Mouse (Mus musculus): ENCODE measurements around the gene Dnaja2. TPM values are rescaled to one million over a fixed set of nuclear protein-coding genes. Genes with fewer than 3 reads are reported as not detected.

Gene Dnaja2
- total RNA-seq, 1 experiment: 158 TPM

DNA sequence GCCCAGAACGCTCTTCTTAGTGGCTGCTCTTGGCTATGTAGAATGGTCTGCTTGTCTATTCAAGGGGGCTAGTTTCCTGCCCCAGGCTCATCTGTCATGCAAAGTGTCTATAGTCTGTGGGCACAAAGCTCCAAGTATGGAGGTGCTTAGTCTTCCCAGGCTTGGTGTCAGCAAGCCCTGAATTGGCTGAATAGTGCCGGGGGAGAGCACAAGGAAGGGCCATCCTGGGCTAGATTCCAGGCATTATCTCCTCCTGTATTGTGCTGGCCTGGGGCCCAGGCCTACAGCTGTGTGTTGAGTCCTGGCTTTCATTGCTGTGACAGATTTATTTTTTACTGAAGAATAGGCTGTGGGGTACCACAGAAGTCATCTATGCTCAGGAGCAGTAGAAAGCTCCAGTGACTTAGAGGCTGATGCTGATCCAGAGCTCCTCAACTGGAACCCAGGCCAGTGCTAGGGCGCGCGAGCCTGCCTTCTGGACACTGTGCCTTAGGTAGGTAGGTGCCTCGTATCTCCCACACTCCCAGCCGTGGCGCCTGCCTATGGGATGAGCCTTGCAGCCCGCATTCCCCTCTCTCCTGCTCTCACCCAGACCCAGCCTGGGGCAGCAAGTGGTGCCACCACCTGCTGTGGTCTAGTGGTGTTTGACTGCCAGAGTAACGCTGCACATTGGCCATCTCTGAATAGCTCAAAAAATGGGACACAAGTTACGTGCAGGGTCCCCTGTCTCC is 54.0 kb downstream of the Dnaja2 start:
- no peak overlapping the region for H3K9ac ChIP-seq (ENCODE audit: insufficient read depth, low read depth, low read length, poor library complexity, severe bottlenecking)

DNA sequence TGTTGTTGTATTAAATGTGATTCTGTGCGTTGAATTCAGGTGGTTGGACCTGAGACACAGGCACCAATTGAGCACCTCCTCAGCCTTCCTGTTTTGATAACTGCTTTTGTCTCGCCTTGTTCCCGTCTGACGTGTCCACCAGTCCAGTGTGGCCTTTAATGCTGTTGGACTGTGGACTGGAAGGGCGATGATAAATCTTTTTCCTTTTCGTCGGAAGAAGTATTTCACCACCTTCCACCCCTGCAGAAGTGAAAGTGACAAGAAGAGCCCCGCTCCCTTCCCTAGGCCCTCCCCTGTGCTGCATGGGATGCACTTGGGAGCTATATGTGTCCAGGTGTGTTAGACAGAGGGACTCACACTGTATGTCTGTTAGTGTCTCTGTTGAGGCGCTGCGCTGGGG is 54.7 kb downstream of the Dnaja2 start:
- TF ChIP-seq ZNF384 (IDR thresholded peaks at IDR 0.05; ENCODE audit: low read depth, low read length) (no peak), ZC3H11A (IDR thresholded peaks at IDR 0.05; ENCODE audit: borderline replicate concordance, low read depth, low read length) (no peak), CHD2 (IDR thresholded peaks at IDR 0.05; ENCODE audit: low read depth, low read length) (no peak), HCFC1 (IDR thresholded peaks at IDR 0.05; ENCODE audit: borderline replicate concordance, insufficient read depth, low read length) (no peak), MAFK (IDR thresholded peaks at IDR 0.05; ENCODE audit: insufficient read depth, low read depth, low read length) (no peak)
- Histone ChIP-seq H3K4me1 (ENCODE audit: control insufficient read depth in 2 of 2, insufficient read depth in 2 of 2, low read length in 2 of 2, poor library complexity in 1 of 2) (peaks cover 10 to 35% of the 10 kb centered on the region in 2 experiments; a peak in 3 of 4 replicates), H3K4me3 (ENCODE audit: insufficient read depth in 1 of 2, low read depth in 1 of 2, low read length in 2 of 2, poor library complexity in 1 of 2, severe bottlenecking in 1 of 2) (no peak overlapping the region), H3K27ac (ENCODE audit: insufficient read depth, low read depth, low read length, poor library complexity, severe bottlenecking) (no peak overlapping the region), H3K9me3 (ENCODE audit: control insufficient read depth, insufficient read depth, low read depth, low read length) (no peaks in the 10 kb centered on the region), H3K36me3 (ENCODE audit: control insufficient read depth, insufficient read depth, low read length, poor library complexity, severe bottlenecking) (peaks cover 32% of the 10 kb centered on the region; the same call in 1 of the 2 replicates), H3K9ac (ENCODE audit: insufficient read depth, low read depth, low read length, poor library complexity, severe bottlenecking) (no peak overlapping the region)
- no peak for DNase-seq (ENCODE audit: low read depth, low spot score)
- in situ Hi-C loops (cut with MboI; ENCODE audit: low sequenced_read_pairs in 2 of 2, unreplicated experiment in 2 of 2): no loop called here

More for the DNA sequence above, 54.0 kb downstream of the Dnaja2 start:
- Histone ChIP-seq H3K36me3 (ENCODE audit: control insufficient read depth, insufficient read depth, low read length, poor library complexity, severe bottlenecking) (peaks cover 33% of the 10 kb centered on the region; the same call in 1 of the 2 replicates), H3K9me3 (ENCODE audit: control insufficient read depth, insufficient read depth, low read depth, low read length) (no peaks in the 10 kb centered on the region), H3K27ac (ENCODE audit: insufficient read depth, low read depth, low read length, poor library complexity, severe bottlenecking) (0 out of 2 replicates have a peak overlapping the region, but pooled peaks have one; percentile 4), H3K4me1 (ENCODE audit: control insufficient read depth in 2 of 2, insufficient read depth in 2 of 2, low read length in 2 of 2, poor library complexity in 1 of 2) (peaks cover 10 to 35% of the 10 kb centered on the region in 2 experiments; a peak in 3 of 4 replicates), H3K4me3 (ENCODE audit: insufficient read depth in 1 of 2, low read depth in 1 of 2, low read length in 2 of 2, poor library complexity in 1 of 2, severe bottlenecking in 1 of 2) (no peak overlapping the region)
- in situ Hi-C loops (cut with MboI; ENCODE audit: low sequenced_read_pairs in 2 of 2, unreplicated experiment in 2 of 2): no loop called here
- no peak for DNase-seq (ENCODE audit: low read depth, low spot score)
- TF ChIP-seq CHD2 (IDR thresholded peaks at IDR 0.05; ENCODE audit: low read depth, low read length): no peak
- TF ChIP-seq HCFC1 (IDR thresholded peaks at IDR 0.05; ENCODE audit: borderline replicate concordance, insufficient read depth, low read length): no peak
- no peak for TF ChIP-seq ZC3H11A (IDR thresholded peaks at IDR 0.05; ENCODE audit: borderline replicate concordance, low read depth, low read length)
- no peak for TF ChIP-seq MAFK (IDR thresholded peaks at IDR 0.05; ENCODE audit: insufficient read depth, low read depth, low read length)
- TF ChIP-seq ZNF384 (IDR thresholded peaks at IDR 0.05; ENCODE audit: low read depth, low read length): no peak

DNA sequence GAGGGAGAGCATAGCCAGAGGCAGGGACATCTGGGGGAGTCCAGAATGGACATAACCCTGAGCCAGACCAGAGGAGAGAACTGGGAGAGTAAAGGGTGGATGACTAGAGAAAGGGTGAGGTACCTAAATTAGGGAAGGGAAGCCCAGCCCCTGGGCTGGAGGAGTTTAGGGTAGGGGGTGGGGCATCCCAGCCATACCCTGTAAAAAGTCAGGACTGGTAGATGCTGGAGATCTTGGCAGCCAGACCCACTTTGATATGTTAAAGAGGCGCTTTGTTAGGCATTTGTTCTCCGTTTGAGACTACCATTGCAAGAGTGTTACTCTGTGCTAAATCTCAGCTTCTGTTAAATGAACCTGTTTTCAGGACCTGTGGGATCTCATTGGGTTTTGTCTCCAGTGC is 56.6 kb downstream of the Dnaja2 start:
- peak; percentile 91 for DNase-seq (ENCODE audit: low read depth, low spot score)
- Histone ChIP-seq H3K4me1 (ENCODE audit: control insufficient read depth in 2 of 2, insufficient read depth in 2 of 2, low read length in 2 of 2, poor library complexity in 1 of 2) (peaks cover 12 to 37% of the 10 kb centered on the region in 2 experiments; a peak in 3 of 4 replicates), H3K27ac (ENCODE audit: insufficient read depth, low read depth, low read length, poor library complexity, severe bottlenecking) (no peak overlapping the region; the same call in 1 of the 2 replicates), H3K36me3 (ENCODE audit: control insufficient read depth, insufficient read depth, low read length, poor library complexity, severe bottlenecking) (peaks cover 25% of the 10 kb centered on the region; the same call in 1 of the 2 replicates), H3K4me3 (ENCODE audit: insufficient read depth in 1 of 2, low read depth in 1 of 2, low read length in 2 of 2, poor library complexity in 1 of 2, severe bottlenecking in 1 of 2) (no peak overlapping the region), H3K9me3 (ENCODE audit: control insufficient read depth, insufficient read depth, low read depth, low read length) (no peaks in the 10 kb centered on the region), H3K9ac (ENCODE audit: insufficient read depth, low read depth, low read length, poor library complexity, severe bottlenecking) (no peak overlapping the region)
- in situ Hi-C loops (cut with MboI; ENCODE audit: low sequenced_read_pairs in 2 of 2, unreplicated experiment in 2 of 2): no loop called here
- no peak for TF ChIP-seq ZC3H11A (IDR thresholded peaks at IDR 0.05; ENCODE audit: borderline replicate concordance, low read depth, low read length)
- TF ChIP-seq MAFK (IDR thresholded peaks at IDR 0.05; ENCODE audit: insufficient read depth, low read depth, low read length): no peak
- TF ChIP-seq ZNF384 (IDR thresholded peaks at IDR 0.05; ENCODE audit: low read depth, low read length): no peak
- no peak for TF ChIP-seq HCFC1 (IDR thresholded peaks at IDR 0.05; ENCODE audit: borderline replicate concordance, insufficient read depth, low read length)
- no peak for TF ChIP-seq CHD2 (IDR thresholded peaks at IDR 0.05; ENCODE audit: low read depth, low read length)

DNA sequence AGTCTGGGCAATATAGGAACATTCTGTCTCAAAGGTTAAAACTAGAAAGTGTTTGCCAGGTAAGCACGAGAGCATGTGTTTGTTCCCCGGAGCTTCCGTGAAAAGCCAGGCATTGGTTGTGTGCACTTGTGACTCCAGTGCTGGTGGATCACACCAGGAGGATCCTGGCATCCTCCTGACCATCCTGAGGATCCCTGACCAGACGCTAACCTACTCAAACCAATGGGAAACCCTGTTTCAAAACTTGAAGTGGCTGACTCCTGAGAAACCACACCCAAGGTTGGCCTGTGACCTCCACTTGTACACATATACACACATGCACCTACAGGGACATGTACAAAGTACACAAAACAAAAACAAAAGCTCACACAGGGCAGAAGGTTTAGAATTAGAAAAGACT is 58.4 kb downstream of the Dnaja2 start:
- peaks cover 22% of the 10 kb centered on the region; the same call in 1 of the 2 replicates for H3K36me3 ChIP-seq (ENCODE audit: control insufficient read depth, insufficient read depth, low read length, poor library complexity, severe bottlenecking)
- no peak overlapping the region for H3K27ac ChIP-seq (ENCODE audit: insufficient read depth, low read depth, low read length, poor library complexity, severe bottlenecking)
- no peak for TF ChIP-seq ZNF384 (IDR thresholded peaks at IDR 0.05; ENCODE audit: low read depth, low read length)
- TF ChIP-seq ZC3H11A (IDR thresholded peaks at IDR 0.05; ENCODE audit: borderline replicate concordance, low read depth, low read length): no peak
- TF ChIP-seq HCFC1 (IDR thresholded peaks at IDR 0.05; ENCODE audit: borderline replicate concordance, insufficient read depth, low read length): no peak
- TF ChIP-seq CHD2 (IDR thresholded peaks at IDR 0.05; ENCODE audit: low read depth, low read length): no peak
- TF ChIP-seq MAFK (IDR thresholded peaks at IDR 0.05; ENCODE audit: insufficient read depth, low read depth, low read length): no peak
- H3K9ac ChIP-seq (ENCODE audit: insufficient read depth, low read depth, low read length, poor library complexity, severe bottlenecking): no peak overlapping the region
- DNase-seq (ENCODE audit: low read depth, low spot score): no peak
- in situ Hi-C loops (cut with MboI; ENCODE audit: low sequenced_read_pairs in 2 of 2, unreplicated experiment in 2 of 2): no loop called here
- peaks cover 12 to 27% of the 10 kb centered on the region in 2 experiments for H3K4me1 ChIP-seq (ENCODE audit: control insufficient read depth in 2 of 2, insufficient read depth in 2 of 2, low read length in 2 of 2, poor library complexity in 1 of 2)
- no peaks in the 10 kb centered on the region for H3K9me3 ChIP-seq (ENCODE audit: control insufficient read depth, insufficient read depth, low read depth, low read length)
- no peak overlapping the region for H3K4me3 ChIP-seq (ENCODE audit: insufficient read depth in 1 of 2, low read depth in 1 of 2, low read length in 2 of 2, poor library complexity in 1 of 2, severe bottlenecking in 1 of 2)

Data from ES-E14 (cell line).